ENCODE assay signal across 28 mouse cellular contexts in genomic region chr4:42921536-42921935, GRCm38 (mm10). TPM values are rescaled to one million over a fixed set of nuclear protein-coding genes. Genes with fewer than 3 reads are reported as not detected.
A peak's percentile ranks its signal among the peaks of the same experiment; 100 is the strongest.
DNase-seq lines count a peak whose midpoint lies in the region; ATAC-seq and TF ChIP-seq lines count a peak whose summit lies in the region.
"Had no signal": no experiment of that assay in that cellular context is flagged by ENCODE, and none has a peak within 500 bp of the region (broad histone marks: within the 10 kb centered on the region; RNA-seq: fewer than 3 reads in every experiment).

No protein-coding gene starts in this region.

- 0 out of 2 replicates have a peak, but pooled peaks have one; percentile 24 for TF ChIP-seq POLR2A in cortical plate, adult 2 months (IDR thresholded peaks at IDR 0.05; ENCODE audit: extremely low read depth, insufficient read depth, low read length)

- H3K27ac ChIP-seq in cortical plate, adult 2 months (ENCODE audit: insufficient read depth, low read length), result peak overlapping the region; percentile 34
- H3K27ac ChIP-seq in neural tube, embryonic 15.5 days (replicated peaks), result peak overlapping the region; percentile 64
- H3K27ac ChIP-seq: forebrain, embryonic 10.5 days; heart, embryonic 10.5 days; liver, embryonic 13.5 days; midbrain, embryonic 13.5 days had no signal

- intact Hi-C loops in heart, postnatal 25 days (cut with DNase I), result no loop called here
- intact Hi-C loops in left cerebral cortex, postnatal 10 days (cut with DNase I), result no loop called here

- H3K36me3 ChIP-seq in neural tube, embryonic 15.5 days, result no peaks in the 10 kb centered on the region
- H3K36me3 ChIP-seq: forebrain, embryonic 10.5 days; heart, embryonic 10.5 days; liver, embryonic 13.5 days; midbrain, embryonic 13.5 days had no signal

- ATAC-seq in neural tube, embryonic 15.5 days (ENCODE audit: low FRiP score), result no peak
- ATAC-seq: midbrain, embryonic 13.5 days had no signal

- no peak overlapping the region for H3K4me3 ChIP-seq in cortical plate, adult 2 months (ENCODE audit: insufficient read depth, low read length)
- H3K4me3 ChIP-seq in neural tube, embryonic 15.5 days (replicated peaks), result no peak overlapping the region
- H3K4me3 ChIP-seq: forebrain, embryonic 10.5 days; heart, embryonic 10.5 days; liver, embryonic 13.5 days; megakaryocyte, embryonic 14.5 days; midbrain, embryonic 13.5 days had no signal

- H3K4me1 ChIP-seq in cortical plate, adult 2 months (ENCODE audit: control insufficient read depth, insufficient read depth, low read length), result peaks cover 11% of the 10 kb centered on the region
- peaks cover 40% of the 10 kb centered on the region for H3K4me1 ChIP-seq in neural tube, embryonic 15.5 days

- peak; percentile 1 for DNase-seq in heart, postnatal 4 days
- DNase-seq in heart, postnatal 25 days (ENCODE audit: low spot score), result no peak
- peak; percentile 28 to 58 for DNase-seq in left cerebral cortex, postnatal 10 days (ENCODE audit: extremely low spot score in 1 of 2, low spot score in 2 of 2)
- DNase-seq in left cerebral cortex, adult 18-20 months (ENCODE audit: low spot score in 2 of 2), result no peak
- DNase-seq in thymus, postnatal 14 days, result no peak
- DNase-seq in kidney, postnatal 4 days, result no peak
- DNase-seq: adrenal gland, postnatal 25 days; cerebellum, adult 9-11 months; kidney, adult 2 months; kidney, postnatal 10 days; liver, embryonic 13.5 days; lung, adult 2 months; lung, postnatal 14 days; thymus, postnatal 4 days had no signal

- 53% methylated on average over 2 of the region's 2 CpGs for WGBS in neural tube, embryonic 15.5 days

- TF ChIP-seq CTCF in cortical plate, adult 2 months (IDR thresholded peaks at IDR 0.05; ENCODE audit: extremely low read depth, insufficient read depth, low read length), result no peak

- no peaks in the 10 kb centered on the region for H3K27me3 ChIP-seq in neural tube, embryonic 15.5 days (replicated peaks)

- H3K9me3 ChIP-seq in neural tube, embryonic 15.5 days (replicated peaks), result no peaks in the 10 kb centered on the region
- H3K9me3 ChIP-seq: forebrain, embryonic 10.5 days; heart, embryonic 10.5 days; liver, embryonic 13.5 days; megakaryocyte, embryonic 14.5 days; midbrain, embryonic 13.5 days had no signal

- H3K4me2 ChIP-seq in neural tube, embryonic 15.5 days, result peak overlapping the region; percentile 32; the same call in 1 of the 2 replicates
- H3K4me2 ChIP-seq: liver, embryonic 13.5 days; midbrain, embryonic 13.5 days had no signal

- no peak overlapping the region for H3K9ac ChIP-seq in neural tube, embryonic 15.5 days (replicated peaks)
- H3K9ac ChIP-seq: liver, embryonic 13.5 days; midbrain, embryonic 13.5 days had no signal

RNA-seq across cellular contexts. Expression of gene Phf24, which starts 5.1 kb away (rescaled TPM):
- 10 to 100 TPM; 15.2 to 23.1 TPM for total RNA-seq in heart, postnatal 4 days (2021)
- 1 to 10 TPM; 9.0 to 9.4 TPM for total RNA-seq in heart, postnatal 25 days (2021)
- 100 to 1,000 TPM; 283 to 300 TPM for total RNA-seq in left cerebral cortex, postnatal 10 days (2021)
- 100 to 1,000 TPM; 366 to 369 TPM for total RNA-seq in left cerebral cortex, adult 18-20 months (2021)
- 282 and 292 TPM in 2 replicates for polyA plus RNA-seq in cortical plate, adult 2 months (2012; rRNA removed)
- 40.2 and 46.1 TPM in 2 replicates for polyA plus RNA-seq in neural tube, embryonic 15.5 days (2015; fragmentation: Nextera tagmentation; extraction: Ambion mirVana)

RNA-seq across cellular contexts. Expression of gene Dnajb5, which starts 28.1 kb away (rescaled TPM):
- 10 to 100 TPM; 82.4 to 91.9 TPM for total RNA-seq in heart, postnatal 4 days (2021)
- total RNA-seq in heart, postnatal 25 days (2021), result 10 to 100 TPM; 83.5 to 93.2 TPM
- total RNA-seq in left cerebral cortex, postnatal 10 days (2021), result 100 to 1,000 TPM; 179 to 193 TPM
- total RNA-seq in left cerebral cortex, adult 18-20 months (2021), result 100 to 1,000 TPM; 262 to 268 TPM
- polyA plus RNA-seq in cortical plate, adult 2 months (2012; rRNA removed), result 96.0 and 107 TPM in 2 replicates
- 44.3 and 48.7 TPM in 2 replicates for polyA plus RNA-seq in neural tube, embryonic 15.5 days (2015; fragmentation: Nextera tagmentation; extraction: Ambion mirVana)

RNA-seq across cellular contexts. Expression of gene Fam205c, which starts 47.5 kb away (rescaled TPM):
- 1 to 10 TPM; 1.3 TPM for total RNA-seq in heart, postnatal 4 days (2021)
- total RNA-seq in heart, postnatal 25 days (2021), result 1 to 10 TPM; 7.1 to 7.5 TPM
- total RNA-seq in left cerebral cortex, postnatal 10 days (2021), result 1 to 10 TPM; 1.2 to 1.4 TPM
- total RNA-seq in left cerebral cortex, adult 18-20 months (2021), result 1 to 10 TPM in 1 of 2 experiments, under 1 TPM in 1; 0.44 to 1.4 TPM
- polyA plus RNA-seq in cortical plate, adult 2 months (2012; rRNA removed), result 0.15 TPM in 1 of 2 replicates, not detected in the other
- polyA plus RNA-seq in neural tube, embryonic 15.5 days (2015; fragmentation: Nextera tagmentation; extraction: Ambion mirVana), result 1.4 and 2.6 TPM in 2 replicates
- total RNA-seq: adrenal gland, postnatal 25 days; common myeloid progenitor, adult 5-6 weeks; ES-E14 had no signal
- polyA plus RNA-seq: embryonic facial prominence, embryonic 11.5 days; kidney, adult 2 months; limb, embryonic 14.5 days; lung, adult 2 months; spleen, adult 2 months had no signal

RNA-seq across cellular contexts. Expression of gene 1700022I11Rik, which starts 47.9 kb away (rescaled TPM):
- not detected for total RNA-seq in heart, postnatal 4 days (2021)
- total RNA-seq in heart, postnatal 25 days (2021), result not detected
- total RNA-seq in left cerebral cortex, postnatal 10 days (2021), result not detected
- not detected for total RNA-seq in left cerebral cortex, adult 18-20 months (2021)
- polyA plus RNA-seq in cortical plate, adult 2 months (2012; rRNA removed), result not detected in 2 replicates
- polyA plus RNA-seq in neural tube, embryonic 15.5 days (2015; fragmentation: Nextera tagmentation; extraction: Ambion mirVana), result 0.31 and 0.50 TPM in 2 replicates
- total RNA-seq: adrenal gland, postnatal 25 days; gastrocnemius, adult 8-10 months; layer of hippocampus, adult 18-20 months had no signal
- polyA plus RNA-seq: gonadal fat pad, adult 2 months; kidney, adult 2 months; lung, adult 2 months; spleen, adult 2 months had no signal

Comparison
In these comparisons a context has a peak if more than half of its experiments do, and no peak if none do; other contexts are left out.
1. DNase-seq: peak in heart, postnatal 4 days (single experiment) and left cerebral cortex, postnatal 10 days (2 of 2); none in heart, postnatal 25 days (single experiment), left cerebral cortex, adult 18-20 months (0 of 2), thymus, postnatal 14 days (single experiment) and kidney, postnatal 4 days (0 of 2).
2. RNA of gene Phf24, which starts 5.1 kb away (total RNA-seq): 366 to 369 TPM in left cerebral cortex, adult 18-20 months and 283 to 300 TPM in left cerebral cortex, postnatal 10 days; 15.2 to 23.1 TPM in heart, postnatal 4 days and 9.0 to 9.4 TPM in heart, postnatal 25 days; every median in the first group is over 10 times any median in the second.